20 mouse cellular contexts compared by ENCODE assay signal in the genomic region with DNA sequence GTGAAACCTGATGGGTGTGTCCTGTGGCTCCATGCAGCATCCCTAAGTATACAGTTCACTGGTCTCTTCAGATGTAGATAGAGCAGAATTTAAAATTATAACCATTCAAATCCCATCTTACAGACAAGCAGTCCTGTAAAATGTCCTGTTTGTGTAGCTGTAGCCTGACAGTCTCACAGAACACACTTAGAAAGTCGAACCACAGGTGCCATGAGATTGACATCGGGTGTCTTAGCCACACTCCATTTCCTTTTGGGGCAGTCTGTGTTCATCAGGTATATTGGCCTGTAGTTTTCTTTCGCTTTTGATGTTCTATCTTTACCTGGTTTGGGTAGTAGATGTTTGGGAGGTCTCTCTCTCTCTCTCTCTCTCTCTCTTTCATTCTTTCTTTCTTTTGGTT. TPM values are rescaled to one million over a fixed set of nuclear protein-coding genes. Genes with fewer than 3 reads are reported as not detected.
A peak's percentile ranks its signal among the peaks of the same experiment; 100 is the strongest.
DNase-seq lines count a peak whose midpoint lies in the region; ATAC-seq lines count a peak whose summit lies in the region.
"Had no signal": no experiment of that assay in that cellular context is flagged by ENCODE, and none has a peak within 500 bp of the region (broad histone marks: within the 10 kb centered on the region; RNA-seq: fewer than 3 reads in every experiment).

No protein-coding gene starts in this region.

- peak; percentile 34 for ATAC-seq in activated CD4-positive, CD25-positive, alpha-beta regulatory T cell, adult 4 months
- ATAC-seq: forebrain, postnatal 0 days; midbrain, embryonic 15.5 days had no signal

- DNase-seq in 416B (ENCODE audit: low read depth) = peak; percentile 12
- peak; percentile 68 for DNase-seq in CD4-positive helper T cell, adult 2 months (ENCODE audit: low read depth, low spot score)
- peak; percentile 39 for DNase-seq in naive thymus-derived CD4-positive, alpha-beta T cell, adult 2 months (ENCODE audit: low read depth)
- DNase-seq in embryo, embryonic 10 days (ENCODE audit: low spot score) = no peak
- no peak for DNase-seq in embryo, embryonic 9.5 days (ENCODE audit: extremely low spot score)
- DNase-seq in kidney, postnatal 36 days = no peak
- DNase-seq: adrenal gland, postnatal 10 days; cerebellum, adult 11-12 months; cerebellum, adult 9-11 months; forebrain, postnatal 0 days; gastrocnemius, postnatal 10 days; heart, postnatal 10 days; kidney, adult 8-10 months; liver; lung, adult 2 months; lung, postnatal 10 days; right cerebral cortex, adult 18-20 months; right cerebral cortex, postnatal 4 days had no signal

RNA-seq across cellular contexts. Expression of gene Klhl25, which starts 33.7 kb away (rescaled TPM):
- 10 to 100 TPM; 10.6 to 18.5 TPM for polyA plus RNA-seq in activated CD4-positive, CD25-positive, alpha-beta regulatory T cell, adult 4 months (2017; shearing (Covaris generic))

Comparison
In these comparisons a context has a peak if more than half of its experiments do, and no peak if none do; other contexts are left out.
1. DNase-seq: peak in 416B (single experiment), CD4-positive helper T cell, adult 2 months (single experiment) and naive thymus-derived CD4-positive, alpha-beta T cell, adult 2 months (single experiment); none in embryo, embryonic 10 days (single experiment), embryo, embryonic 9.5 days (single experiment) and kidney, postnatal 36 days (0 of 2).